Mouse (Mus musculus) right cerebral cortex, postnatal 14 days (tissue): ENCODE measurements around the gene Fermt3.
A peak's percentile ranks its signal among the peaks of the same experiment; 100 is the strongest.

Experiments
- DNase-seq: peaks from one replicate; pipeline ENCODE4 v3.0.0; 2022

The Fermt3 gene

GRCm38 (mm10) chr19:6987904-6988285 is 31.4 kb downstream of the Fermt3 start:
- no peak for DNase-seq

GRCm38 (mm10) chr19:6987061-6987903 is 32.0 kb downstream of the Fermt3 start, which contains the start of gene Vegfb:
Gene Vegfb, minus strand, starts transcription at chr19:6987651.
- peak; percentile 64 for DNase-seq

GRCm38 (mm10) chr19:6985951-6986708 is 33.1 kb downstream of the Fermt3 start:
- DNase-seq = no peak

GRCm38 (mm10) chr19:6985300-6985699 is 34.0 kb downstream of the Fermt3 start:
- no peak for DNase-seq

GRCm38 (mm10) chr19:6983621-6984020 is 35.6 kb downstream of the Fermt3 start:
- no peak for DNase-seq

- DNase-seq = no peak
Observed at GRCm38 (mm10) chr19:6981465-6981864, 37.8 kb downstream of the Fermt3 start.

- peak; percentile 98 for DNase-seq
Observed at GRCm38 (mm10) chr19:6980381-6981093, 38.7 kb downstream of the Fermt3 start, which contains the start of gene Fkbp2. Gene Fkbp2, minus strand, starts transcription at chr19:6980501.

- peak; percentile 100 for DNase-seq
Observed at GRCm38 (mm10) chr19:6979486-6980380, 39.5 kb downstream of the Fermt3 start.

- DNase-seq = peak; percentile 43
Observed at GRCm38 (mm10) chr19:6979001-6979479, 40.2 kb downstream of the Fermt3 start.

GRCm38 (mm10) chr19:6978639-6978974 is 40.7 kb downstream of the Fermt3 start:
- no peak for DNase-seq

- no peak for DNase-seq
Observed at GRCm38 (mm10) chr19:6977759-6978638, 41.3 kb downstream of the Fermt3 start.

GRCm38 (mm10) chr19:6975537-6976521 is 43.4 kb downstream of the Fermt3 start, which contains the start of gene Plcb3:
Gene Plcb3, minus strand, starts transcription at chr19:6976470.
- peak; percentile 58 for DNase-seq

GRCm38 (mm10) chr19:6974211-6975205 is 44.8 kb downstream of the Fermt3 start, which contains the start of gene Ppp1r14b:
Gene Ppp1r14b, plus strand, starts transcription at chr19:6974968.
- DNase-seq = peak; percentile 77

- no peak for DNase-seq
Observed at GRCm38 (mm10) chr19:6973581-6974190, 45.6 kb downstream of the Fermt3 start.

GRCm38 (mm10) chr19:6972247-6972917 is 46.9 kb downstream of the Fermt3 start:
- DNase-seq = no peak

- DNase-seq = no peak
Observed at GRCm38 (mm10) chr19:6971644-6972043, 47.6 kb downstream of the Fermt3 start.

- no peak for DNase-seq
Observed at GRCm38 (mm10) chr19:6970460-6971085, 48.7 kb downstream of the Fermt3 start.
